Mouse (Mus musculus): ENCODE measurements around the gene Cpsf4l.

Cpsf4l gene

GRCm38 (mm10) chr11:113736848-113737552 is 27.2 kb upstream of the Cpsf4l start:
- DNase-seq (ENCODE audit: extremely low spot score, low spot score) = no peak

DNA sequence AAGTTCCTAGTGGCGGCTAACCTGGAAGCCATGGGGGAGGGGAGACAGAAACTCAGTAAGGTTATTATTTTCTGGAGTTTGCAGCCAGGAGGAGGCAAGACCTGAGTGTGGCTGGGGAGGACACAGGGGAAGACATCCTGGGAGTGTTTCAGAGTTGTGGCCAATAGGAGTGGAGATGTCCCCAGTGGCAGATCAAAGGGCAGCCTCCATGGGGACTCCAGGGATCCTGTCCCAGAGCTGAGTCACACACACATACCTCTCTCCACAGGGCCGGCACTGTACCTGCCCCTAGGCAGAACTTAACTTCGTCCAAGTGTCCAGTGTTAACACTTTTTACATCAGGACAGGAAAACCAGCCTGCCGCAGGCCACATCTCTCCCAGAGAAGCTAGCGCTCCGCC is 25.3 kb upstream of the Cpsf4l start:
- no peak for DNase-seq (ENCODE audit: extremely low spot score, low spot score)

DNA sequence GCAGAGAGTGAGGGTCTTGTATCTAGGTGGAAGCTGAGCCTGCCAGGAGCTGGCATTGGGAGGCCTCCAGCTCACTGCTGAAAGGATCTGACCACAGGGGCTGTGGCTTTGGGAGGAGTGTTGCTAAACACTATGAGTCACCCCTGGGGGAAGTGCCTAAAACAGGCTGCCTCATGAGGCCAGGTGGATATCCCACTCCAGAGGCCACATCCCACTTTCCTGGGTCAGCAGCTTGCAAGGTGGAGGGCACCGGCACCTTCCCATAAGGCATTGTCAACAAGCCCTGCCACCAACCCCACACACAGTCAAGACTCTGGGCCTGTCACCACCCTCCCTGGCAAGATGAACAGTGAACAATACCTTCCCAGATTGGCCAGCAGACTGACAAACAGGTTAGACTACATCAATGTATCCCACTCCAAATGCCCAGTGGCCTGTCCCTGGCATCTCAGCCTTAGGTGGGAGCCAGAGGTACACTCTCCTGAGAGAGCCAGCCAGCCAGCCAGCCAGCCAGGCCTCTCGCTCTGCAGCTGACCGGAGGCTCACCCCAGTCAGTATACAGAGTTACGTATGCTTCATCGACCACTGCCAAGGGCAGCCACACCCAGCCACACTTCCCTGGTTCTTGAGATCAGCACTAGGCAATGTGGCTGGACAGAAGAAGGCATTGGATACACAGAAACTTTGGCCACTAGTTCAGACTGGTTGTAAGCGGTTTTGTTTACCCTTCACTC is 24.0 kb upstream of the Cpsf4l start:
- no peak for DNase-seq (ENCODE audit: extremely low spot score, low spot score)

- no peak for DNase-seq (ENCODE audit: extremely low spot score, low spot score)
These were observed 22.3 kb upstream of the Cpsf4l start for GRCm38 (mm10) chr11:113731945-113732612.

- no peak for DNase-seq (ENCODE audit: extremely low spot score, low spot score)
These were observed 21.1 kb upstream of the Cpsf4l start for GRCm38 (mm10) chr11:113730879-113731278.

GRCm38 (mm10) chr11:113729917-113730316 is 20.1 kb upstream of the Cpsf4l start:
- no peak for DNase-seq (ENCODE audit: extremely low spot score, low spot score)

- no peak for DNase-seq (ENCODE audit: extremely low spot score, low spot score)
These were observed 19.4 kb upstream of the Cpsf4l start for GRCm38 (mm10) chr11:113729239-113729638.

GRCm38 (mm10) chr11:113727992-113728391 is 18.2 kb upstream of the Cpsf4l start:
- peak; percentile 57 for DNase-seq (ENCODE audit: extremely low spot score, low spot score)

DNA sequence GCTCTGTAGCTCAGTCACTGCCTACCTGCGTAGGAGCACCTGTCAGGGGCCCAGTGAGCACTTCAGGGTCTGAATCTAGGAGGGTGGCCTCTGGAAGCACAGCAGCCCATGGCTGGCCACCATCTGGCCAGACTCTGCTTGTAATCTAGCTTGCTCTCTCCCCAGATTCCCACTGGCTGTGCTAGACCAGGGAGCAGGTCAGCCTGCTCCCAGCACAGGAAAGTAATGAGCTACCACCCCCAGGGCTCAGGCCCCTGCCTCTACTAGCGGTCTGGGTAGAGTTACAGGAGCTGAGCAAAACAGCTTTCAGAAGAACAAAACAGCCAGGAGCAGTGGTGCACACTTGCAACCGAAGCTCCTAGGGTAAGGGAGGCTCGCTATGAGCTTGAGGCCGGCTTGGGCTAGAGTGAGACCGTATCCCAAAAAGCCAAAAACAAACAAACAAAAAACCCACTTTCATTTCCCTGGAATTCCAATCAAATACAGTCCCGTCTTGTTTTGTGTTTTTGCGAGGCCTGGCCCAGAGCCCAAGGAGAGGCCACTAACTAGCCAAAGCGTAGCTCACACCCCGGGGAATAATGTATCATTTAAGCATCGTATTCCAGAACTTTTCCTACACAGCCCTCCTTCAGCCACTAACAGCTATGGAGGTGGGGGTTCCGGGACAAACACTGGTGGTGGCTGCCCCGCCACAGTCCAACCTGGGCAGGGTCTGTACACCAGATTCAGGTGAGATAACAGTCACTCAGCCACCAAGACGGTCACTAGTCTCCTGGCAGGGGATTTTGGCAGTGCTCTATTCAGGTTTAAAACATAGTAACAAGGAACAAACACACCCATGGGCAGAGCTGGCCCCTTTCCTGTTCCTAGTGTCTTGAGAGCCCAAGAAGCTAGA is 17.4 kb upstream of the Cpsf4l start:
- no peak for DNase-seq (ENCODE audit: extremely low spot score, low spot score)

GRCm38 (mm10) chr11:113725235-113726048 is 15.6 kb upstream of the Cpsf4l start:
- DNase-seq (ENCODE audit: extremely low spot score, low spot score) = no peak

DNA sequence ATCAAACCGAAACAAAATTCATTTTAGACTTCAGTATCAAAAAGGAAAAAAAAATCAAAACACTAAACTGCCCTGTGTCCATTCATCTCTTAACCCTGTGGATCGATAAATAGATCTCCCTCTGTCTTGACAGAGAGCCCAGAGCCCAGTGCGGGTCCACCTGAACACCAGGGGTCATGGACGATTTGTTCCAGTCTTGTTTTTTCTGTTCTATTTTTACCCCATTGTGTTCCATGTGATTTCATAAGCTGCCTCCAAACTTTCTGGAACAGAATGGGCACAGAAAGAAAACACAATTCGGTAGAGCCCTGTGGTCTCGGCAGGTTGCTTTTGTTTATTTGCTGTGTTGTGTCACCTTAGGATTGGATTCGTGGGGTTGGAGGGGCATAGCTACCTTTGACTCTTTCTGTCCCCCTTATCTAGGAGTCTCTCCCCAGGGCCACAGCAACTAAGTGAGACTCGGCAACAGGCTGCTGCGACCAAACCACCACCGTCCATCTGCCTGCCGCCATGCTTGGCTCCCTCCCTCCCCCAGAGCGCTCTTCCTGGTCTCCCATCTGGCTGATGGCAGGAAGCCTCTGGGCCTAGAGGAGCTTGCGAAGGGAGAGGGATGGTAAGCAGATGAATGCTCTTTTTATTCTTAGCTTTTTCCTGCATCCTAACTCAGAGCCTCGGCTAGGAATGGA is 12.7 kb upstream of the Cpsf4l start:
- DNase-seq (ENCODE audit: extremely low spot score, low spot score) = no peak

DNA sequence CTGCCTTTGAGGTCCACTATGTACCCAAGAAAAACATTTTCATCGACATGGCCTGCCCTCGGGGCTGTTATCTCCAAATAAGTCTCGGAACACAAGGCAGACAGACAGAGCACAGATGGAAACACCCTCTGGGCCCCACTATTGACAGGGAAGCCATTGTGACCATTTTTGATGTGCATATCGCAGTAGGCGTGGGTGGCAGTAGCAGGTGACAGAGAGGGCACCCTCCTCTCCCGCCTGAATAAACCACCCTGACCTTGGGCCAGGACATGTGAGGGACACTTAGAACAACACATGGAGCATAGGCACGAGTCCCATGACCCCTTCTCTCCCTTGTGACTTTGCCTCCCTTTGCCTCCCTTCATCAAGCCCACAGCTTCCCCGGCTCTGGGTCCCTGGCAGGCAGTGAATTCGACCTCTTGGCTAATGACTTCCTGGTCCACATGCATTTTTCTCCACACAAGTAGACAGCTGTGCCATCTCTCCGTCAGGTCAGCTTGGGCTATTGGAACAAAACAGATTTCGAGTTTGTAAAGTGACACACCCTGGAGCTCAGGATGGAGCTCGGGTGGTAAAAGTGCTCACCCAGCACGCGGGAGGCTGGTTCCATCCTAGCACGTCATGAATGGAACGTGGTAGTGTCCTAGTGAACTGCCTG is 8.1 kb upstream of the Cpsf4l start:
- no peak for DNase-seq (ENCODE audit: extremely low spot score, low spot score)

DNA sequence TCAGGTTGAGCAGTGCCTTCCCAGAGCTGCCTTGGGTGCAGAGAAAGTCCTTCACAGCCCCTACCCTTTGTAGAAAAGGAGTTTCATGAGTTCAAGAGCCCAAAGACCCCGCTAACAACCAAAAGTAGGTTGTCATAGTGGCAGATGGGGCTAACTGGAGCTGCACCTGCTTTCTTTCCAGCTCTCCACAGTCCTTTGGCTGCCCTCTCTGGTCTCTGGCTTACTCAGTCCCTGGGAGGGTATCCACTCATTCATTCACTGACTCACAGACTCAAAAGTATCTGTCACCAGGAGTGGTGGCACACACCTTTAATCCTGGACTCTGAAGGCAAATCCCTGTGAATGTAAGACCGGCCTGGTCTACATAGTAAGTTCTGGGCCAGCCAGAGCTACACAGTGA is 6.3 kb upstream of the Cpsf4l start:
- DNase-seq (ENCODE audit: extremely low spot score, low spot score) = no peak

DNA sequence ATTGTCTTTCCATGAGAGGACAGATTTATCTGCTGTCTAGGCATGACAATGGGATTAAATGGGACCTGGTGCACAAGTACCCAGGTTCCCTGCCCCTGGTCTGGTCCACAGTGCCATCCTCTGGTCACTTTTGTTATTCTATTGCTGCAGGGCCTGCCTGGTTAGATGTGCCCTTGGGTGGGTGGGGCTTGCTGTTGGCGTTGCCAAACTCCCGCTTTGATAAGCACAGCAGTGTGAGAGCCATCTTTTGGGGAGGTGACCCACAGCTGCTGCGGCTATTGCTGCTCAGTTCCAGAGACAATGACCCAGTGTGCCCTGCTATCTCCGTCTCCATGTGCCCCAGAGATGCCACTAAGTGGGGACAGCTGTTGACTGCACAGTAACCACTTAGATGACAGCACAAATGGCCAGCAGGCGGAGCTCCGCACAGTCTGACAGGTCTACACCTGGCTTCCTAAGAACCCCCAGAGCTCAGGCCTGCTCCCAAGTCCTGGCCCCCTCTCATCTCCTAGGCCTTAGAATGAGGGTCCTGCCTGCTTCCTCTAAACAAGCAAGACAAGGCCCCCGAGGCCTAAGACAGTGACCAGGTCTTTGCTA is 5.4 kb upstream of the Cpsf4l start:
- DNase-seq (ENCODE audit: extremely low spot score, low spot score) = no peak

- no peak for DNase-seq (ENCODE audit: extremely low spot score, low spot score)
These were observed 1.2 kb upstream of the Cpsf4l start for GRCm38 (mm10) chr11:113711061-113711460.

GRCm38 (mm10) chr11:113710257-113710777 is 500 bp upstream of the Cpsf4l start:
- peak; percentile 69 for DNase-seq (ENCODE audit: extremely low spot score, low spot score)

DNA sequence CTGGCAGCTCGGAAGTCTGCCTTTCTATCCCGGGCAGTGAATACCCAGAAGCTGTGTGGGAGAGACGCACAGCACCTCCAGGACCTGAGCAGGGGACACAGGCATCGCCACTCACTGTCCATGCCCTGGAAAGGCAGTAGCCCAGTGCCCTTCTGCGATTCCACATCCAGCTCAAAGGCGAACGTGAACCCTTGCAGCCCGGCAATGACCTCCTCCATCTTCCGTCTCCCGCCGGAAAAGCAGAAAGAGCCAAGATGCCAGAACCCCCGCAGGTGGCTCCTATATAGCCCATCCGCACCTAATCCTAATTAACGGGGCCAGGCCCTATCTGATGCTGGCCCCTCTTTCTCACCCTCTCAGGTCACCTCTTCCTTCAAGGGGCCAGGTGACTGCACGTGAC is 545 bp downstream of the Cpsf4l start:
- no peak for DNase-seq (ENCODE audit: extremely low spot score, low spot score)

DNA sequence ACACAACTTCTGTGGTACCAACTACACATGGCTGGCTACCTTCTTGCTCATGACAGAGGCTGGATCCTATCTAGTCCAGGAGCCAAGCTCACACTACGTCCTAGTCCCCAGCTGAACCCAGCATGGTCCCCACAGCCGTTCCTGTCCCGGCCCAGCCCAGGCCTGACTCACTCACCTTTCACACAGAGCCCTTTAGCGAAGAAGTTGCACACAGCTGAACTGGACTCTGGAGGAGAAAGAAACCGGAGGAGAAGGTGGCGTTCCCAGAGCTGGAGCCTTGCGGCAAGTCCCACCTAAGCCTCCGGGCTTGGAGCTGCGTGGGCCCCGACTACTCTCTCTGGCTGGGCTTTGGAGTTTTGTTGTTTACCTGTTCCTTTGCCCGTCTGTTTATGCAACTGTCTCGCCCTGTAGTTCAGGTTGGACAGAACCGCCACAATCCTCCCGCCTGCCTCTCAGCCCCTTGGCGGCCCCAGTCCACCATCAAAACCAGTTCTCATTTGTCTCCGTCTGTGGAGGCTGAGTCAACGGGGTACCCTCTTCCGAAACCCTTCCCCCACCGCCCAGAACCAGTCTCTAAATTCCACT is 1.1 kb downstream of the Cpsf4l start:
- no peak for DNase-seq (ENCODE audit: extremely low spot score, low spot score)

Data from neural tube, embryonic 10.5 days (tissue).